Mouse (Mus musculus) erythroblast, embryonic 14.5 days (primary cell): ENCODE measurements around the gene Tcf12.

ENCODE experiments used
- GATA1 ChIP-seq: IDR thresholded peaks from 2 replicates; pipeline ENCODE4 v1.6.1; 2012; ENCODE audit warnings: low read length, inconsistent platforms, mixed read lengths
- TAL1 ChIP-seq: IDR thresholded peaks from 3 replicates; pipeline ENCODE4 v1.6.1; 2012; ENCODE audit warnings: low read length, inconsistent platforms, mixed read lengths

DNA sequence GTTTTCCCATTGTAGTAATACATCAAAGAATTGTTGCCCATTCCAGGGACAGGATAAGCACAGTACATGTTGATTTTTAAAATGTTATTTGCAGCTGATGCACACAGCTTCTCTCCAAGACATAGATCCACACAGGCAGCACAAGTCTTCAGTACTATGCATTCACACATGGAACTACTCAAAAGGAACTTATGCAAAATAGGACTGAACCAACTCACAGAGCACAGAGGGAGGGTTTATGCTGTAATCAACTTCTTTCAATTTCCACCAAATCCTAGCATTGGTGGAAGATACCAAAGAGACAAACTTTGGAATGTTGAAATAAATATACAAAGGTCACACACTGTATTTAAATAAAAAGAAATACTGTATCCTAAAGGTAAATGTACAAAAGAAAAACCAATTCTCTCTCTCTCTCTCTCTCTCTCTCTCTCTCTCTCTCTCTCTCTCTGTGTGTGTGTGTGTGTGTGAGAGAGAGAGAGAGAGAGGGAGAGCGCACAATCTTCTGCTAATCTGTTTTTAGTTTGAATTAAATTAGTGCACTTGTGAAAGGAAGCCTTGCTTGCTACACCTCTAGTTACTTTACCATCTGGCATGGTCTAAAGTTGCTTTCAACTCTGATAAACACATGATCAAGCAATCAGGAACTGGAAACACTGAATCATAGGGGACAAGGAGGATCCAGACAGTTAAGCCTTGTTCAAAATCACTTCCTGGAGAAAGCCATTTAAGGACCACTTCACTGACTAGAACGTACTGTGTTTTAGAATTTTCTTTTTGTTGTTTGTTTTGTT is 215.5 kb downstream of the Tcf12 start:
- no peak for TF ChIP-seq GATA1
- TF ChIP-seq TAL1: no peak
